Mouse (Mus musculus): ENCODE measurements around the gene Efcc1. TPM values are rescaled to one million over a fixed set of nuclear protein-coding genes. Genes with fewer than 3 reads are reported as not detected.
A peak's percentile ranks its signal among the peaks of the same experiment; 100 is the strongest.

Efcc1 gene
- 1 to 10 TPM; 1.2 to 1.4 TPM for total RNA-seq (2021)

GRCm38 (mm10) chr6:87730591-87731462 is at the start of gene Efcc1:
Gene Efcc1 (plus strand): TSS chr6:87730869.
- DNase-seq = peak; percentile 59 to 72
- intact Hi-C loops (cut with DNase I) = no loop called here

- intact Hi-C loops (cut with DNase I) = no loop called here
- no peak for DNase-seq
Observed at GRCm38 (mm10) chr6:87695947-87696346, 34.7 kb upstream of the Efcc1 start.

- intact Hi-C loops (cut with DNase I) = no loop called here
- DNase-seq = no peak
Observed at GRCm38 (mm10) chr6:87696544-87696943, 34.1 kb upstream of the Efcc1 start.

GRCm38 (mm10) chr6:87706246-87706645 is 24.4 kb upstream of the Efcc1 start:
- intact Hi-C loops (cut with DNase I) = no loop called here
- DNase-seq = peak in 1 of 2 experiments; percentile 8

- intact Hi-C loops (cut with DNase I) = no loop called here
- DNase-seq = no peak
Observed at GRCm38 (mm10) chr6:87712311-87712710, 18.4 kb upstream of the Efcc1 start.

- no peak for DNase-seq
- intact Hi-C loops (cut with DNase I) = no loop called here
Observed at GRCm38 (mm10) chr6:87714091-87714490, 16.6 kb upstream of the Efcc1 start.

- DNase-seq = peak; percentile 35 to 37
- intact Hi-C loops (cut with DNase I) = no loop called here
Observed at GRCm38 (mm10) chr6:87722631-87723030, 8.0 kb upstream of the Efcc1 start.

GRCm38 (mm10) chr6:87725267-87725912 is 5.3 kb upstream of the Efcc1 start:
- no peak for DNase-seq
- intact Hi-C loops (cut with DNase I) = no loop called here

GRCm38 (mm10) chr6:87728102-87728501 is 2.6 kb upstream of the Efcc1 start:
- DNase-seq = no peak
- intact Hi-C loops (cut with DNase I) = no loop called here

GRCm38 (mm10) chr6:87730141-87730540 is 528 bp upstream of the Efcc1 start:
- no peak for DNase-seq
- intact Hi-C loops (cut with DNase I) = no loop called here

GRCm38 (mm10) chr6:87731463-87732095 is 910 bp downstream of the Efcc1 start:
- DNase-seq = no peak
- intact Hi-C loops (cut with DNase I) = no loop called here

GRCm38 (mm10) chr6:87732151-87733011 is 1.7 kb downstream of the Efcc1 start:
- intact Hi-C loops (cut with DNase I) = no loop called here
- peak in 1 of 2 experiments; percentile 22 for DNase-seq

GRCm38 (mm10) chr6:87733131-87733930 is 2.7 kb downstream of the Efcc1 start:
- intact Hi-C loops (cut with DNase I) = no loop called here
- DNase-seq = peak; percentile 57

- no peak for DNase-seq
- intact Hi-C loops (cut with DNase I) = no loop called here
Observed at GRCm38 (mm10) chr6:87734136-87734535, 3.5 kb downstream of the Efcc1 start.

GRCm38 (mm10) chr6:87736923-87737322 is 6.3 kb downstream of the Efcc1 start:
- intact Hi-C loops (cut with DNase I) = no loop called here

GRCm38 (mm10) chr6:87737921-87738626 is 7.4 kb downstream of the Efcc1 start:
- intact Hi-C loops (cut with DNase I) = no loop called here
- DNase-seq = no peak

More at GRCm38 (mm10) chr6:87736923-87737322, 6.3 kb downstream of the Efcc1 start:
- no peak for DNase-seq

GRCm38 (mm10) chr6:87739898-87740297 is 9.2 kb downstream of the Efcc1 start:
- intact Hi-C loops (cut with DNase I) = no loop called here
- no peak for DNase-seq

- intact Hi-C loops (cut with DNase I) = no loop called here
- no peak for DNase-seq
Observed at GRCm38 (mm10) chr6:87740496-87740895, 9.8 kb downstream of the Efcc1 start.

GRCm38 (mm10) chr6:87741978-87742377 is 11.3 kb downstream of the Efcc1 start:
- DNase-seq = no peak
- intact Hi-C loops (cut with DNase I) = no loop called here

Measured in heart, postnatal 36 days (tissue).